16 mouse cellular contexts compared by ENCODE assay signal in the genomic region with DNA sequence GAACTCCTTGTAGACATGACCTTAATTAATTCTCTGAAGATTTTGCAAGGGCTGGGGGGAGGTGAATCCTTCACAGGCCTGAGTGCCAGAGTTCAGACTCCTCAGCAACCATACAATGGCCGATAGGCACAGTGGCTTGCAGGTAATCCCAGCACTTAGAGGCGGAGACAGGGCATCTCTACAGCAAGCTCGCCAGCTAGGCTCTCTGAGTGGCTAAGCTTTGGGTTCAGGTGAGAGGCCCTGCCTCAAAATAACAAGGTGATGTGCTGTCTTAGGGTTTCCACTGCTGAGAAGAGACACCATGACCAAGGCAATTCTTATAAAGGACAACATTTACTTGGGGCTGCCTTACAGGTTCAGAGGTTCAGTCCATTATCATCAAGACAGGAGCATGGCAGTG. TPM values are rescaled to one million over a fixed set of nuclear protein-coding genes. Genes with fewer than 3 reads are reported as not detected.
DNase-seq lines count a peak whose midpoint lies in the region.
"Had no signal": no experiment of that assay in that cellular context is flagged by ENCODE, and none has a peak within 500 bp of the region (broad histone marks: within the 10 kb centered on the region; RNA-seq: fewer than 3 reads in every experiment).

No protein-coding gene starts in this region.

- DNase-seq in heart, adult 11 months, result peak; percentile 86
- no peak for DNase-seq in heart, adult 8-10 months (ENCODE audit: low spot score)
- DNase-seq: adrenal gland, adult 2 months; adrenal gland, adult 8-10 months; adrenal gland, postnatal 10 days; adrenal gland, postnatal 14 days; adrenal gland, postnatal 25 days; adrenal gland, postnatal 36 days; B cell, adult 2 months; cerebellum, adult 11 months; cerebellum, adult 11-12 months; cerebellum, adult 18-20 months; cerebellum, adult 2 months had no signal

RNA-seq across cellular contexts. Expression of a gene that starts 39.6 kb away (rescaled TPM):
- total RNA-seq in heart, adult 8-10 months (2022), result not detected
- total RNA-seq: adrenal gland, postnatal 25 days; MEL had no signal

RNA-seq across cellular contexts. Expression of a gene that starts 39.7 kb away (rescaled TPM):
- not detected for total RNA-seq in heart, adult 8-10 months (2022)
- total RNA-seq: adrenal gland, postnatal 25 days; CH12.LX; G1E; MEL had no signal

RNA-seq across cellular contexts. Expression of a gene that starts 57.6 kb away (rescaled TPM):
- total RNA-seq in heart, adult 8-10 months (2022), result 1 to 10 TPM; 4.6 to 5.7 (median 4.6) TPM
